Mouse (Mus musculus): ENCODE measurements around the gene Cdc42bpb. TPM values are rescaled to one million over a fixed set of nuclear protein-coding genes. Genes with fewer than 3 reads are reported as not detected.

Cdc42bpb gene
- polyA plus RNA-seq (2016; fragmentation: Nextera tagmentation; extraction: Ambion mirVana) = 32.6 and 34.7 TPM in 2 replicates

DNA sequence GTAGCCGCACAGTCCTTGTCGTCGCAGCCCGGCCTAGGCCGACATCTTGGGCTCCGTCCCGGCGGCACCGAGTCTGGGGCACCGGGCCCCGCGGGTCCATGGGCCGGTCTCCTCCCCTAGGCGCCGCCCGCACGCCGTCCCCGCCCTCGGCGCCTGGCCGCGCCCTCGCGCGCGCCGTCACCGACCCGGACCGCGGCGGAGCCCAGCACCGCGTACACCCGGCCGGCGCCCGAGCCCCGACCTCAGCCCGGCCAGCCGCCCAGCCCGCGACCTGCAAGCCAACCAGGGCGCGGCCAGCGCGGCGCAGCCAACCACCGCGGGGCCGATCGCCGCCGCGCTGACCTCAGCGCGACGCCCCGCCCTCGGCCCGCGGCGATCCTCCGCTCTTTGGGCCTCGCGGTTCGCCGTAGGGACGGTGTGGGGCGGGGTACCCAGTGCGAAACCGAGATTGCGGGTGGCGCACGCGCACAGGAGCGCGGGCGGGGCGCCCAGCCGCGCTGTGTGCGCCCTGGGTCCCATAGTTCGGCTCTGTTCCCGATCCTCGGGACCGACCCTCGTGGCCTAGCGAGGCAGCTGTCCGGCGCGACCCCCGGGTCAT lies at the start of gene Cdc42bpb:
Gene Cdc42bpb (minus strand): TSS at position 343 of the 598 bp plus-strand sequence.
- Histone ChIP-seq H3K36me3 (no peaks in the 10 kb centered on the region), H3K27ac (peak within 1 kb of the TSS; percentile 97), H3K4me3 (peak within 1 kb of the TSS; percentile 96), H3K27me3 (ENCODE audit: insufficient read depth, poor library complexity, severe bottlenecking) (no peaks in the 10 kb centered on the region), H3K4me1 (replicated peaks) (peaks cover 47% of the 10 kb centered on the region), H3K9me3 (no peaks in the 10 kb centered on the region)
- under 1% methylated on average over 94 of the region's 94 CpGs for WGBS
- peak; percentile 93 for DNase-seq (ENCODE audit: low spot score)

DNA sequence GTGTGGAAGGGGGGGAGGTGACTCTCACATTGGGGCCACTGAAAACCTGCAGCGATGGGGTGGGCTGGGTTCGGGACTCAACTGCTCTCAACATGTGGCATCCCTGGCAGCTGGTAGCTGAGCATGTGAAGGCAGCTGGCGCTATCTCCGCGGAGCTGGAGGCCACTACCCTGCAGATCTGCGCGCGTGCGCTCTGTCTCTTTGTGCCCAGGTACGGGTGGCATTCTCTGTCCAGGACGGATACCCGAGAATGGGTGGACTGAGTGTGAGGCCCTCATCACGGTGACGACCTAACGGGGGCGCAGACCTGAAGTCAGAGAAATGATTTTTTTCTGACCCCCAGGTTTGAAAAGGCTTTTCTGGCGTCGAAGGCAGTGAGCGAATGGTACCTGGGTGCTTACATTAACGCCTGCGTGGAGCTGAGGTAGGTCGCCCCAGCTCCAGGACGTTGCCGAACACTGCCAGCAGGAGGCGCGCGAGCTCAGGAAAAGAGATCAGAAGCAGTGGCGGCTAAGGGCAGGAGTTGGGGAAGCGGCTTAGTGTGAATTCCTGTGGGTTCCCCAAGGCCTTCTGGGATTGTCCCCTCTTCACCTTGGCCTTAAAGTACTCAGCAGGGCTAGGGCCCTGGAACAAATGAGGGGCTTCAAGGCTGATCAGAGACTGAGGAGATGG lies 48.4 kb upstream of the Cdc42bpb start:
- Histone ChIP-seq H3K4me3 (0 out of 2 replicates have a peak overlapping the region, but pooled peaks have one; percentile 0), H3K27ac (no peak overlapping the region), H3K9me3 (no peaks in the 10 kb centered on the region), H3K36me3 (no peaks in the 10 kb centered on the region), H3K4me1 (replicated peaks) (peaks cover 62% of the 10 kb centered on the region), H3K27me3 (ENCODE audit: insufficient read depth, poor library complexity, severe bottlenecking) (peaks cover 100% of the 10 kb centered on the region)
- DNase-seq (ENCODE audit: low spot score) = peak; percentile 92
- WGBS = 16% methylated on average over 29 of the region's 29 CpGs

DNA sequence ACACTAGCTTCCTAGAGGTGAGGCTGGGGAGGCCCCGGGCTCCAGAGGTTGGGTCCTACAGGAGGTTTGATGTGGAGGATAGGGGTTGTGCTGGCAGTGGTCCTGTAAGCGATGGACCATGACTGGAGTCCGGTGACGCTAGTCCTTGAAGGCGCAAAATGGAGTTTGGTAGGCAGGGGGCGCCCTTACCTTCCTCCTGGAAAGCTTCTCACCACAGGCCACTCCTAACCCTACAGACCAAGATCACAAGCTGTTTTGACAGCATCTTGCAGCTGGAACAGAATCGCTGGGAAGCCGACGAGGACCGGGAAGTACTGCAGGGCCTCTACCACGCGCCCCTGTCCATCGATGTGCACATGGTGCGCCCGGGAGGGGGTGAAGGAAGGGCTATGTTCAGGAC lies 47.7 kb upstream of the Cdc42bpb start:
- Histone ChIP-seq H3K4me3 (0 out of 2 replicates have a peak overlapping the region, but pooled peaks have one; percentile 0), H3K4me1 (replicated peaks) (peaks cover 58% of the 10 kb centered on the region), H3K9me3 (no peaks in the 10 kb centered on the region), H3K27ac (no peak overlapping the region), H3K36me3 (no peaks in the 10 kb centered on the region), H3K27me3 (ENCODE audit: insufficient read depth, poor library complexity, severe bottlenecking) (peaks cover 100% of the 10 kb centered on the region)
- DNase-seq (ENCODE audit: low spot score) = peak; percentile 88
- 4% methylated on average over 15 of the region's 15 CpGs for WGBS

DNA sequence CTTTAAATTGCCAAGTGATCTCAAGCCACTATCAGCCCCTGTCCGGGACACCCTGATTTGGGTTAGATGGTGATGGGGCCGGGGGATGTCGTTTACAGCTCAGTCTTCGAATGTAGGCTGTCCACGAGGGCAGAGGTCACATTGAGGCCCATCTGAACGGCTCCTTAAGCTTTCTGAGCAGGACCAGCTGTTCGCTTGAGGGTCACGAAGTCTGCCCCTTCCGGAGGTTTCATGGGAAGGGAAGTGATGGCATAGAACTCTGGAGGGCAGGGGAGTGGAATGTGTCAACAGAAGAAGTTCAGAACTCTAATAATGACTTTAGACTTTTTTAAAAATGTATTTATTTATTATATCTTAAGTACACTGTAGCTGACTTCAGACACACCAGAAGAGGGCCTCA lies 47.0 kb upstream of the Cdc42bpb start:
- no peaks in the 10 kb centered on the region for H3K9me3 ChIP-seq
- peaks cover 100% of the 10 kb centered on the region for H3K27me3 ChIP-seq (ENCODE audit: insufficient read depth, poor library complexity, severe bottlenecking)
- no peaks in the 10 kb centered on the region for H3K36me3 ChIP-seq
- 19% methylated on average over 9 of the region's 9 CpGs for WGBS
- no peak overlapping the region for H3K27ac ChIP-seq
- H3K4me1 ChIP-seq (replicated peaks) = peaks cover 53% of the 10 kb centered on the region
- DNase-seq (ENCODE audit: low spot score) = no peak
- no peak overlapping the region for H3K4me3 ChIP-seq

DNA sequence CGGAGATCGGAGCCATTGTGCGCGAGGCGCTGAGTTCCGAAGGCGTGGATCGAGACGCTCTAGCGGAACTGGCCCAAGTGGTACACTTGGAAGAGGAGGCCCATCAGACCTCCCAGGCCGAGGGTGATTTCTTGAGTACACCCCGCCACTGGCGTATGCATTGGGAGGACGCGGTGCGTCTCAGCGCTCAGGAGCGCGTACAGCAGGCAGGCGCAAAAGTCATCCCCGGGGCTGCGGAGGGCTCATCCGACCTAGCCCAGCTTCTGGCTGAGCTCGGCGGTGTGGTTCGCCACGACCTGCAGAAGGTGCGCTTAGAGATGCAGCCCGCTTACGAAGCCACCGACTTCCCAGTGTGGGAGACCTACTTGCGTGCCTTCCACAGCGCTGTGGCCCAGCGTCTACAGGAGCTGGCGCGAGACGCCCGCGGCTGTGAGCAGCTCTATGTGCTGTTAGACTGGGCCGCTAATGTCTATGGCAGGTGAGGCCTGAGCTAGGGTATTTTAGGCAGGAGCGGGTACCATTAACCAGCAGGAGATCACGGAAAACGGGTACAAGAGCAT lies 46.1 kb upstream of the Cdc42bpb start:
- peaks cover 100% of the 10 kb centered on the region for H3K27me3 ChIP-seq (ENCODE audit: insufficient read depth, poor library complexity, severe bottlenecking)
- peaks cover 44% of the 10 kb centered on the region for H3K4me1 ChIP-seq (replicated peaks)
- peak overlapping the region; percentile 36 for H3K4me3 ChIP-seq
- no peaks in the 10 kb centered on the region for H3K9me3 ChIP-seq
- no peak for DNase-seq (ENCODE audit: low spot score)
- WGBS = 2% methylated on average over 43 of the region's 43 CpGs
- no peak overlapping the region for H3K27ac ChIP-seq
- H3K36me3 ChIP-seq = no peaks in the 10 kb centered on the region

DNA sequence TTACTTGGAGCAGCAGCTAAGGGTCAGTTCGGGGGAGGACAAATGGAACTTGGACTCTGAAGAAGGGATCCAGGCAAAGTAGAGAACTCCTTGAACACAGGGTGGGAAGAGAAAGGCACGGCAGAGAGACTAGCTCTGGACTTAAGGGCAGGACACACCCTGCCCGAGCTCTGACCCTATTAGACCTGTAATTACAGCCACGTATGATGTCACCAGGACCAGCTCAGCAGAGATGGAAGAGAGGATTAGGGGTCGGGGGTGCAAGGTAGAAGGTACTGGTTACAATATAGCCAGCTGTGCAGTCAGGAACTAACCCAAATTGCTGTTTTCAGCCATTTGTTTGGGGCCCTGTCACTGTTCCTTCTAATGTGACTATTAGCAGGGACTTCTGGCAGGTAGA lies 45.3 kb upstream of the Cdc42bpb start:
- Histone ChIP-seq H3K36me3 (no peaks in the 10 kb centered on the region), H3K27ac (no peak overlapping the region), H3K4me1 (replicated peaks) (peaks cover 37% of the 10 kb centered on the region), H3K4me3 (no peak overlapping the region), H3K9me3 (no peaks in the 10 kb centered on the region), H3K27me3 (ENCODE audit: insufficient read depth, poor library complexity, severe bottlenecking) (peaks cover 100% of the 10 kb centered on the region)
- WGBS = 48% methylated on average over 5 of the region's 5 CpGs
- no peak for DNase-seq (ENCODE audit: low spot score)

DNA sequence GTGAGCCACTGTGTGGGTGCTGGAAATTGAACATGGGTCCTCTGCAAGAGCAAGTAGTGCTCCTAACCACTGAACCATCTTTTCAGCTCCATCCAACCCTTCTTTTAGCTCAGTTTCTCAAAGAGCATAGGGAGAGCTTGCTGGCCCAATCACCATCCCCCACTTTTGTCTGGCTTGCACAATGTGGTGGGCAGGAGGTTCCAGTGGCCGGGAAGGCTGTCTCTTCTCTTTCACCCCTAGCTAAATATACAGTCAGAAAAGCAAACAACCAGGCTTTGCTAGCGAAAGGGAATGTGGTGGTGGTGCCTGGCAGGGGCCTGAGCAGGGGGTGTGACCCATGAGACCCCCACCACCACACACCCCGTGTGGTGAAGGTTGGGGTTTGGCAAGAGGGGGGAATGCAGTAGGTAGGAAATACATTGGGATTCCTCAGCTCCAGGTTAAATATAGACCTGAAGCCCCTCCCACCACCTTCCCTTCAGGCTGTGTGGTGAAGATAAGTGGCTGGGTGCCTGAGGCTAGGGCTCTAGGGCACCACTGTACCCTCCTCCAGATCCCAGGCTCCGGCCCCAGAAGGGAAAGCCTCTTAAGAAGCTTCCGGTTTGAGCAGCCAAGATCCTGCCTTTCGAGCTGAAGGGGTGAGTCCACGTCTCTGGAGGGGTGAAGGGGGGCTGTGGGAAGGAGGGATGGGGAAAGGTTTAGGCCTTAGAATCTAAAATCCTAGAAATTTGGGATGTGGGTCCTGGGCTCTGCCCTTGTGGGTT lies 43.6 kb upstream of the Cdc42bpb start:
- WGBS = 52% methylated on average over 7 of the region's 7 CpGs
- no peaks in the 10 kb centered on the region for H3K9me3 ChIP-seq
- DNase-seq (ENCODE audit: low spot score) = no peak
- no peak overlapping the region for H3K27ac ChIP-seq
- no peak overlapping the region for H3K4me3 ChIP-seq
- H3K36me3 ChIP-seq = no peaks in the 10 kb centered on the region
- peaks cover 49% of the 10 kb centered on the region for H3K4me1 ChIP-seq (replicated peaks)
- H3K27me3 ChIP-seq (ENCODE audit: insufficient read depth, poor library complexity, severe bottlenecking) = peaks cover 92% of the 10 kb centered on the region

DNA sequence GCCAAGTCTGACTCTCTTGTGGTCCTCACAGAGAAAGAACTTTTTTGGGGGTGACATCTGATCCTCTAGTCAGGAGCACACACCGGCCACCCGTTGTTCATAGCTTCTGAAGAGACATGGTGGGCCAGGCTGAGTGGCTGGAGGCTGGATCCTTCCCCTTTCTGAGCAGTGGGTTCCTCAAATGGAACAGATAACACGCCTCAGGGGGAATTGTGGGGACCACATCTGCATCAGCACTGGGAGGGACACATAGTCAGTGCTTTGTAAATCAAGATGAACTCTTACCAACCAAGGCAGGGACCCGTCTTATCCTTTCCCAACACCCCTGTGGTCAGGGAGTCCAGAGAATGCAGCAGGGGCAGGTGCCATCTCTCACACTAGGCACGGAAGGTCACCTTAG lies 42.4 kb upstream of the Cdc42bpb start:
- H3K27ac ChIP-seq = no peak overlapping the region
- no peaks in the 10 kb centered on the region for H3K9me3 ChIP-seq
- H3K36me3 ChIP-seq = no peaks in the 10 kb centered on the region
- WGBS = 80% methylated on average over 5 of the region's 5 CpGs
- DNase-seq (ENCODE audit: low spot score) = no peak
- peaks cover 38% of the 10 kb centered on the region for H3K4me1 ChIP-seq (replicated peaks)
- no peak overlapping the region for H3K4me3 ChIP-seq
- peaks cover 88% of the 10 kb centered on the region for H3K27me3 ChIP-seq (ENCODE audit: insufficient read depth, poor library complexity, severe bottlenecking)

DNA sequence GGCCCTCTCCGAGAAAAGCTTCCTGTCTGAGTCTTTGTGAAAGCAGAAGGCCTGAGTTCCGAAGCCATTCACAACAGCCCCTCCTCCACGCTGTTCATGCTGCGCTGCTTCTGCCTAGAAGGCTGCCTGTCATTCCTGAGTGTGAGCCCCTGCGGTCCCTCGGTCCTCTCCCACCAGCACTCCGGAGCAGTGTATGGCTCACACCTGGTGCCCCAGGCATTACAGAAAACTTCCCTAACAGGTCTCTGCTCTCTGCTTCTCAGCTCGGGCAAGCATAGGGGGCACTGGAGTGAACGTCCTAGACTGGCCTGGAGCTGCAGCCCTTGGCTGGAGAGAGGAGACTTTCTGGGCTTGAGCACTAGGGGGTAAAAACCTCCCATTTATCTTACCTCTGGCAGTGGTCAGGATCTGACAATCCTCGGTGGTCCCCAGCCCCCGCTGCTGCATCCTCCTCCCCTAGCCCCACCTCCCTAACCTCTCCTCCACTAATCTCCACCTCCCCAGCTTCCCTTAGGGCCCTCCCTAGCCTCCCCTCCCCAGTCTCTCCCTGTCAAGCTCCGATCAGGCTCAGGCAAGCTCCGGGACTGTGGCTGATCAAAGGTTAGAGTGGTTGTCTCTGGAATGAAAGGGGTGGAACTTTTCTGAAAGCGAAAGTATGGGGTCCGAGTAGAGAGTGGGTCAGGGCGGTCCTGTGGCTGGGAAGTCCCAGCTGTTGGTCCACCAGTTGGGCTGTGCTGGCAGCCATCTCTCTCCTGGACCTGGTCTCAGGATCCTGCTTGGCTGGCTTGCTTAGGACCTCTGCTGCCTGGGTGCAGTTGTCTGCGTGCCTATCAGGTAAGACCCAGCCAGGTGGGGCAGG lies 39.6 kb upstream of the Cdc42bpb start, which contains the start of gene Exoc3l4:
Gene Exoc3l4 (plus strand): TSS at position 97 of the 859 bp plus-strand sequence.
- 4% methylated on average over 17 of the region's 17 CpGs for WGBS
- Histone ChIP-seq H3K27me3 (ENCODE audit: insufficient read depth, poor library complexity, severe bottlenecking) (peaks cover 66% of the 10 kb centered on the region), H3K4me1 (replicated peaks) (peaks cover 39% of the 10 kb centered on the region), H3K27ac (peak within 1 kb of the TSS; percentile 64), H3K9me3 (no peaks in the 10 kb centered on the region), H3K36me3 (no peaks in the 10 kb centered on the region), H3K4me3 (peak within 1 kb of the TSS; percentile 45)
- DNase-seq (ENCODE audit: low spot score) = no peak

DNA sequence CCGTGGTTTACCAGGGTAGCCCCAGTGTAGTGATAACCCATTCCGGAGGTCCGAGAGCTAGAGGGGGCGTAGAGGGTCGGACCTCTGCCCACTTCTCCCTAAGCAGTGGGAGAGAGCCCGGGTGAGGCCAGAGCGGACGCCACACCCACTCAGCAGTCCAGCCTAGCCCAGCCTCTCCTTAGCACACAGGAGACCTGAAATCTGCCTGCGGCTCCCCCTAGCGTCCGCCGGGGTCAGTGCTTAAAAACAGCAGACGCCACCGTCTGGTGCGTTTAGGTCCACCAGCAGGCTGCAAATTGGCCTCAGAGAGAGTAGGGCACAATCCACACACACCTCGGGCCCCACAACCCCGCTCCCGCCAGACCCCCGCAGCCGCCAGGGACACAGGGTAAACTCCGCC lies 35.8 kb upstream of the Cdc42bpb start:
- under 1% methylated on average over 21 of the region's 21 CpGs for WGBS
- no peaks in the 10 kb centered on the region for H3K36me3 ChIP-seq
- H3K4me3 ChIP-seq = peak overlapping the region; percentile 50
- no peaks in the 10 kb centered on the region for H3K9me3 ChIP-seq
- peak overlapping the region; percentile 77 for H3K27ac ChIP-seq
- peak; percentile 92 for DNase-seq (ENCODE audit: low spot score)
- H3K4me1 ChIP-seq (replicated peaks) = peaks cover 50% of the 10 kb centered on the region
- peaks cover 62% of the 10 kb centered on the region for H3K27me3 ChIP-seq (ENCODE audit: insufficient read depth, poor library complexity, severe bottlenecking)

DNA sequence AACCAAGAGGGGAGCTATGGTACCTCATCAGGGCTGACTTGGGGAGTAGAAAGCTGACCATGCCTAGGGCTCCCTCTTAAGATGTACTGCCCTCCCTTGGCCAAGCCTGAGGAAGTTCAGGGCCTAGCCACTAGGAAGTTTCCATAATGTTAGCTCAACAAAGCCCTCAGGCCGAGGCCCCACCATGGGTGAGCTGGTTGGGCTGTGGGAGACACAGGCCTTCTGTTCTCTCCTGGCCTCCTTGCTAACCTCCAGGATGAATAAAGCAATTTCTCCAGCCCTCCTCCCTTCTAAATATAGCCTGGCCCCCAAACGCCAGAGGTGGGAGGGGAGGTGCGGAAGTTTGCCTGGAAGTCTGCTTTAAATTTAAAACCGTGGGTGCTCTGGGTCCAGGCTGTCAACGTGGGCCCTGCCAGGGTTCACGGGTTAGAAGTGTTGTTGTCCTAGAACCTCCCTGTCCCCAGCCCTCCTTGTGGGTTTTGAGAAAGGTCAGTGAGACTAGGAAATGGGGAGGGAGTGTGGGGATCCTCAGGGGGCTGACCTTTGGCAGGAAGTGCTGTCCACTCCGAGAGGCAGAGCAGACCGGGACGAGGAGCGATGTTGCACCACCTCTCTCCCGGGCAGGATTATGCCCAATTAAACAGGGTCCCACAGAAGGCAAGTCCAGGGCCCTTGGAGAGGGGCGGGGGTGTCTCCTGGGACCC lies 35.2 kb upstream of the Cdc42bpb start:
- Histone ChIP-seq H3K9me3 (no peaks in the 10 kb centered on the region), H3K27ac (peak overlapping the region; percentile 77), H3K4me1 (replicated peaks) (peaks cover 48% of the 10 kb centered on the region), H3K27me3 (ENCODE audit: insufficient read depth, poor library complexity, severe bottlenecking) (peaks cover 62% of the 10 kb centered on the region), H3K4me3 (peak overlapping the region; percentile 50), H3K36me3 (no peaks in the 10 kb centered on the region)
- no peak for DNase-seq (ENCODE audit: low spot score)
- 15% methylated on average over 12 of the region's 12 CpGs for WGBS
